Mouse (Mus musculus) liver, adult 2 months (tissue): ENCODE results near the gene Ankrd65. TPM values are rescaled to one million over a fixed set of nuclear protein-coding genes. Genes with fewer than 3 reads are reported as not detected.

Experiments used
- DNase-seq: peaks from one replicate; pipeline ENCODE4 v3.0.0-alpha.2; 2011; ENCODE audit warnings: low read depth, low spot score; ENCODE audit errors: extremely low read depth
- H3K27ac ChIP-seq: fragments of 200-500 bp; replicated peaks from 2 replicates; pipeline ENCODE4 v1.5.1; 2012; ENCODE audit warnings: low read depth, mild to moderate bottlenecking, control low read depth, inconsistent platforms, low read length; ENCODE audit not compliant: insufficient read depth
- H3K27me3 ChIP-seq: fragments of 200-500 bp; 2 replicates; pipeline ENCODE4 v1.6.1; 2012; ENCODE audit warnings: mild to moderate bottlenecking, moderate library complexity, low read length, inconsistent platforms; ENCODE audit not compliant: control insufficient read depth, insufficient read depth
- H3K36me3 ChIP-seq: fragments of 200-500 bp; 2 replicates; pipeline ENCODE4 v1.6.1; 2012; ENCODE audit warnings: low read length, inconsistent platforms; ENCODE audit not compliant: control insufficient read depth, insufficient read depth
- H3K4me1 ChIP-seq: fragments of 200-500 bp; 2 replicates; pipeline ENCODE4 v1.6.1; 2011; ENCODE audit warnings: low read length; ENCODE audit not compliant: control insufficient read depth, insufficient read depth
- H3K4me3 ChIP-seq: fragments of 200-500 bp; 2 replicates; pipeline ENCODE4 v1.5.1; 2011; ENCODE audit warnings: low read depth, mild to moderate bottlenecking, control low read depth, low read length, moderate library complexity; ENCODE audit not compliant: insufficient read depth
- H3K79me2 ChIP-seq: fragments of 200-500 bp; 2 replicates; pipeline ENCODE4 v1.6.1; 2012; ENCODE audit warnings: inconsistent platforms, mild to moderate bottlenecking, low read length, moderate library complexity; ENCODE audit not compliant: control insufficient read depth, insufficient read depth
- H3K9ac ChIP-seq: fragments of 200-500 bp; 2 replicates; pipeline ENCODE4 v1.6.1; 2012; ENCODE audit warnings: low read depth, mild to moderate bottlenecking, control low read depth, inconsistent platforms, low read length
- CTCF ChIP-seq: fragments of 200-500 bp; IDR thresholded peaks from 2 replicates; pipeline ENCODE4 v1.5.1; 2011; ENCODE audit warnings: low read depth, low read length, control low read depth
- POLR2A ChIP-seq: fragments of 200-500 bp; IDR thresholded peaks from 2 replicates; pipeline ENCODE4 v1.6.1; 2011; ENCODE audit warnings: low read length, control low read depth; ENCODE audit not compliant: insufficient read depth; ENCODE audit errors: extremely low read depth
- WGBS: fragments of 180-500 bp; shearing (Covaris S2); methylation state at CpG from one replicate; pipeline ENCODE4 v1.1.7; 2018; 5-methylcytosine and 5-hydroxymethylcytosine counted together
- polyA plus RNA-seq: library from polyadenylated mRNA; depleted of rRNA; stranded (reverse); fragments of >200 nt; gene quantifications from 2 replicates; pipeline ENCODE4 v1.2.3, GENCODE M21; 2012
- total RNA-seq: library from RNA; depleted of rRNA; stranded (reverse); fragments of >200 nt; gene quantifications from 2 replicates; pipeline ENCODE4 v1.2.3, GENCODE M21; 2014

The Ankrd65 gene
- total and polyA plus RNA-seq, 2 experiments, result not detected

DNA sequence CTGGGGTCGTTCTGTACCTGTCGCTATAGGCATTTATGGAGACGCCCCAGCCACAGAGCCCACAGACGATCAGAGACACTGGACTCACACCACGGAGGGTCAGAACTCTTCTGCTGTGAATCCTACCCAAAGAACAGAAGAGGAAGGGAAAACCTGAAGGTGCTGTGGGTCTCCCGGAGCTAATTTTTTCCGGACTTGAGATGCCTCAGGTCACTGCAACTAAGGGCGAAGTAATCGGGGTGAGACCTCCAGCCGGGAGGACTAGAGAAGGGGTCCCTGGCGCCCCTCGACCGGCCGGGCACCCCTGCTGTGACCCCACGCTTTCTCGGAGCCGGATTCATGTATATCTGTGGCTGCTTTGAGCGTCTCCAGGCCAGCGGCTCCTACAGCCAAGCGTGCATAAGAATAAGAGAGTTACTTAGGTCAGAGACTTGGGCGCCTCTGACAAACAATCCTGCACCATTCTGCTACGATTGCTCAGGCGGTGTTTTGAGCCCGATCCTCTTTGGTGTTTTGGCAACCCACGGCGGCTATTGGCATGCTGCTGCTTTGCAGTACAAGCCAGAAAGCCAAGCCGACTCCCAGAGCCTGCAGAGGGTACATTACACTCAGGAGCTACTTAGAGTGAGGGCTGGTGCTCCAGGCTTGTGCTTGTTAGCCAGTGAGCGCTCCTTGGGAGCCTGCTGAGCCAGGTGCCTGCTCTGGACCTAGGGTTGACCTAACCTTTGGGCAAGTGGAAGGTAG is 28.7 kb upstream of the Ankrd65 start:
- peaks cover 10% of the 10 kb centered on the region; the same call in 1 of the 2 replicates for H3K79me2 ChIP-seq
- no peaks in the 10 kb centered on the region for H3K27me3 ChIP-seq
- DNase-seq, result peak; percentile 68
- H3K4me3 ChIP-seq, result peak overlapping the region; percentile 62
- WGBS, result 2% methylated on average over 28 of the region's 28 CpGs
- H3K4me1 ChIP-seq, result peaks cover 9% of the 10 kb centered on the region; the same call in 1 of the 2 replicates
- H3K9ac ChIP-seq, result peak overlapping the region; percentile 72
- peaks cover 2% of the 10 kb centered on the region; the same call in 1 of the 2 replicates for H3K36me3 ChIP-seq
- TF ChIP-seq CTCF (no peak), POLR2A (no peak)
- H3K27ac ChIP-seq, result peak overlapping the region; percentile 78

DNA sequence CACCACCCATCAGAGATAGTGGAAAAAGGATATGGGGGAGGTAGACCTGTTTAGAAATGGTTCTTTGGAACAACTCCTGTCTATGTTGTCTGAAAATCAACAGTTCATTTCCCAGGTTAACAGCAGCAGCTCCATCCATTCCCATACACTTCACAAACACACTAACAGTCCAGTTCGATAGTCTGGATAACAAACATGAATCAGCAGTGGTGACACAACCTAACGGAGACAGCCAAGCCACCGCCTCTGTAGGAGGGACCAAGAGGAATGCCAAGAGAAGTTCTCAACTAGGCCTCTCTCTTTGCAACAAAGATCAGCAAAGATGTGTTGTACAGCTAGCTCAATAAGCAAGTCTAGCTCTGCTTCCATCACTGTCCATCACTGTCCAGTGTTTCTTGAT is 27.9 kb upstream of the Ankrd65 start:
- H3K27me3 ChIP-seq, result no peaks in the 10 kb centered on the region
- TF ChIP-seq CTCF (no peak), POLR2A (no peak)
- peaks cover 10% of the 10 kb centered on the region; the same call in 1 of the 2 replicates for H3K79me2 ChIP-seq
- H3K4me3 ChIP-seq, result no peak overlapping the region
- no peak overlapping the region for H3K9ac ChIP-seq
- 20% methylated on average over 3 of the region's 3 CpGs for WGBS
- H3K27ac ChIP-seq, result no peak overlapping the region
- peak; percentile 89 for DNase-seq
- H3K4me1 ChIP-seq, result peaks cover 9% of the 10 kb centered on the region; the same call in 1 of the 2 replicates
- H3K36me3 ChIP-seq, result no peaks in the 10 kb centered on the region

DNA sequence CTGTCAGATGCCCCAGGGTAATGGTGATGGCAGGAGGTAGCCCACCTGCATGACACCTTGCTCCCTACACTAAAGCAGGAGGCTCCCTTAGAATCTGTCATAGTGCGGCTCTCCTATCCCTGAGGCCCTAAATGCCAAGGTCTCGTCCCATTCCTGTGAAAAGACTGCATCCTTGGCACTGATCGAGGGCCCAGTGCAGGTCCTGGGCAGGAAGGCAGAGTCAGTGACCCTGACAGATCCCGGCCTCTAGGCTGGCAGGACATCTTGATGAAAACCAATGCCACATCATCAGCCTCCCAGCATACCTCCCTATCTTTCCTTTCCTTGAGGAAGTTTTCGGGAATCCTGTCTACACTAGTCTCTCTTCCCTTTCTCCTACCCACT is 20.8 kb upstream of the Ankrd65 start:
- WGBS, result 44% methylated on average over 5 of the region's 5 CpGs
- no peak overlapping the region for H3K27ac ChIP-seq
- no peak overlapping the region; the same call in 1 of the 2 replicates for H3K4me3 ChIP-seq

DNA sequence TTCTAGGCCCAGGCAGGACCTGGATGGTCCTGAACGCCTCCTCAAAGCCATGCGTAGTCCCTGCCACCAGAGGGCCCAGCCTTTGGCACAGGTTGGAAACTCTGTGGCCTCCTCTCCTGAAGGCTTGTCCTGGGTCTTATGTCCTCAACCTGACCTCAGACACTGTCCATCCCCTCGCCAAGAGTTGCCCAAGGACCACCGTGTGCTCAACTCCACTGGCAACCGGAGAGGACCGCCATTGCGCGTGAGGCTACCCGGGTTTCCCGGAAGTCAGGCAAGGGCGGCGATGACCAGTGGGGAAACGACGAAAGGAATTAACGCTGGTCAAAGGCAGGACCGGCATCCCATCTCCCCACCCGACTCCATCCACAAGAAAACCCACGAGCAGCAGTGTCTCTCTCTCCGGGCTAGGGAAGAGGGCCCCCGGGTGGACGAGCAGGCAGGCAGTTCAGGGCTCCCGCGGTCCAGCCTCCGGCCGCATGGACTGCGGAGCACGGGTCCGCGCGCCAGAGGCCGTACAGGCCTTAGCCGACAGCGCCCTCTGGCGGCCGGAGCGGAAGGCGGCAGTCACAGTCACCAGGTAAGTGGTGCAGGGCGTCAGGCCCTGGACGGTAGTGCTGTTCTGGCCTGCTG is 20.2 kb upstream of the Ankrd65 start:
- no peaks in the 10 kb centered on the region for H3K36me3 ChIP-seq
- H3K4me3 ChIP-seq, result peak overlapping the region; percentile 70
- H3K4me1 ChIP-seq, result peaks cover 4% of the 10 kb centered on the region; the same call in 1 of the 2 replicates
- under 1% methylated on average over 39 of the region's 39 CpGs for WGBS
- H3K27me3 ChIP-seq, result no peaks in the 10 kb centered on the region
- H3K9ac ChIP-seq, result peak overlapping the region; percentile 84
- DNase-seq, result peak; percentile 73
- TF ChIP-seq POLR2A (peak; percentile 24; the same call in 1 of the 2 replicates), CTCF (peak; percentile 95)
- peak overlapping the region; percentile 77 for H3K27ac ChIP-seq
- no peaks in the 10 kb centered on the region for H3K79me2 ChIP-seq

More for the DNA sequence above, 20.8 kb upstream of the Ankrd65 start:
- no peaks in the 10 kb centered on the region for H3K27me3 ChIP-seq
- H3K79me2 ChIP-seq, result no peaks in the 10 kb centered on the region
- no peak for TF ChIP-seq POLR2A
- TF ChIP-seq CTCF, result no peak
- peaks cover 4% of the 10 kb centered on the region; the same call in 1 of the 2 replicates for H3K4me1 ChIP-seq
- H3K9ac ChIP-seq, result no peak overlapping the region; the same call in 1 of the 2 replicates
- DNase-seq, result no peak
- H3K36me3 ChIP-seq, result no peaks in the 10 kb centered on the region

DNA sequence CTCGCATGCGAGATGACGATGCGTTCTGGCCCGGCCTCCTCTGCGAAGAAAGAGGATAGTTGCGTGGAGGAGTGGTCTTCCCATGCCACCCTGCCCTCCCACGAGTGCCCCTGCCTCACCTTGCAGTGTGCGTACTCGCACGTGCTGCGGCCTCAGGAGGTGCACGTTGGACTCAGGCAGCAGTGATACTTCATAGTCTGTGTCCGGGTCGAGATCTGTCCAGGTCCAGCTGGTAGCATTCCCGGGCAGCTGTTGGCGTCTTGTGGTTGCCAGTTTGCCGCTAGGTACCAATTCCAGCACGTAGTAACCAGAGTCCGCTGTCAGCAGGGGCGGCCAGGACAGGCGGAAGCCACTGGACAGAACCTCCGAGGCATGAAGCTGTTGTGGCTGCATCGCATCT is 19.6 kb upstream of the Ankrd65 start:
- WGBS, result 47% methylated on average over 24 of the region's 24 CpGs
- Histone ChIP-seq H3K27me3 (no peaks in the 10 kb centered on the region), H3K27ac (no peak overlapping the region), H3K9ac (peak overlapping the region; percentile 39), H3K4me3 (peak overlapping the region; percentile 70; the same call in 1 of the 2 replicates), H3K36me3 (no peaks in the 10 kb centered on the region), H3K4me1 (peaks cover 4% of the 10 kb centered on the region; the same call in 1 of the 2 replicates), H3K79me2 (no peaks in the 10 kb centered on the region)
- TF ChIP-seq CTCF, result no peak
- TF ChIP-seq POLR2A, result no peak
- peak; percentile 78 for DNase-seq

DNA sequence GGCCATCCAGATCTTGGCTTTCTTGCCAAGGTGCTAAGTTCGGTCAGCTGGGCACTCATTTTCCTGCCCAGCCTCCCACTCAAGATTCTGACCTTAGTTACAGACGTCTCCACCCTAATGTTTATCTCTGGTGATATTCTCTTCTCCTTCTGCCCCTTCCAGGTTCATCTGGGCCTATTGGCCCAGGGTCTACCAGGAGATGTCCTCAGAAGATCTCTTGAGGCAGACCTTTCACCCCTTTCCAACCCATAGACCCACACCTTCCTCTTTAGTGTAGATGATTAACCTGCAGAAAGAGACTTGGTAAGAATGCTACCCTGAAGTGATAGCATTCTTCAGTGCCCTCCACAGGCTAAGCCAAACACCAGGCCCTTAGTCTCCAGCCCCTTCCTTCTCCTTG is 18.5 kb upstream of the Ankrd65 start:
- no peak overlapping the region for H3K4me3 ChIP-seq
- no peaks in the 10 kb centered on the region for H3K36me3 ChIP-seq
- no peak for TF ChIP-seq CTCF
- TF ChIP-seq POLR2A, result no peak
- H3K9ac ChIP-seq, result no peak overlapping the region
- no peak for DNase-seq
- H3K27me3 ChIP-seq, result no peaks in the 10 kb centered on the region
- peaks cover 9% of the 10 kb centered on the region for H3K4me1 ChIP-seq
- no peak overlapping the region for H3K27ac ChIP-seq
- H3K79me2 ChIP-seq, result no peaks in the 10 kb centered on the region
- WGBS, result 75% methylated on average over 2 of the region's 2 CpGs
